Mouse (Mus musculus): ENCODE data around the gene Gm28308.

Gene Gm28308

GRCm38 (mm10) chr6:52172501-52172900 lies 40.6 kb downstream of the Gm28308 start:
- in situ Hi-C loops (cut with MseI, MboI): no loop called here

GRCm38 (mm10) chr6:52171938-52172337 lies 41.2 kb downstream of the Gm28308 start:
- in situ Hi-C loops (cut with MseI, MboI): no loop called here

- in situ Hi-C loops (cut with MseI, MboI): no loop called here
Measured at GRCm38 (mm10) chr6:52171331-52171730, 41.8 kb downstream of the Gm28308 start.

GRCm38 (mm10) chr6:52170898-52171223 lies 42.3 kb downstream of the Gm28308 start:
- in situ Hi-C loops (cut with MseI, MboI): no loop called here

GRCm38 (mm10) chr6:52170166-52170897 lies 42.8 kb downstream of the Gm28308 start:
- in situ Hi-C loops (cut with MseI, MboI): no loop called here

GRCm38 (mm10) chr6:52169499-52170165 lies 43.5 kb downstream of the Gm28308 start:
- in situ Hi-C loops (cut with MseI, MboI): no loop called here

GRCm38 (mm10) chr6:52168191-52169055 lies 44.7 kb downstream of the Gm28308 start:
- in situ Hi-C loops (cut with MseI, MboI): no loop called here

- in situ Hi-C loops (cut with MseI, MboI): no loop called here
Measured at GRCm38 (mm10) chr6:52167736-52168161, 45.4 kb downstream of the Gm28308 start.

- in situ Hi-C loops (cut with MseI, MboI): no loop called here
Measured at GRCm38 (mm10) chr6:52167176-52167575, 46.0 kb downstream of the Gm28308 start.

- in situ Hi-C loops (cut with MseI, MboI): no loop called here
Measured at GRCm38 (mm10) chr6:52166431-52167077, 46.6 kb downstream of the Gm28308 start.

- in situ Hi-C loops (cut with MseI, MboI): no loop called here
Measured at GRCm38 (mm10) chr6:52165441-52166370, 47.4 kb downstream of the Gm28308 start.

GRCm38 (mm10) chr6:52164626-52165440 lies 48.3 kb downstream of the Gm28308 start, which contains the start of gene Hoxa2:
Hoxa2 (minus strand) TSS chr6:52164831.
- in situ Hi-C loops (cut with MseI, MboI): no loop called here

- in situ Hi-C loops (cut with MseI, MboI): no loop called here
Measured at GRCm38 (mm10) chr6:52164051-52164625, 49.0 kb downstream of the Gm28308 start.

GRCm38 (mm10) chr6:52163366-52164031 lies 49.6 kb downstream of the Gm28308 start:
- in situ Hi-C loops (cut with MseI, MboI): no loop called here

GRCm38 (mm10) chr6:52162611-52163365 lies 50.4 kb downstream of the Gm28308 start:
- in situ Hi-C loops (cut with MseI, MboI): no loop called here

GRCm38 (mm10) chr6:52162093-52162380 lies 51.1 kb downstream of the Gm28308 start:
- in situ Hi-C loops (cut with MseI, MboI): no loop called here

- in situ Hi-C loops (cut with MseI, MboI): no loop called here
Measured at GRCm38 (mm10) chr6:52161336-52162092, 51.6 kb downstream of the Gm28308 start.

Data from mouse trophoblast stem cell (cell line).